Mouse (Mus musculus) ES-E14 (cell line): Measurements from ENCODE around the gene Ezh1.

ENCODE experiments used
- CHD2 ChIP-seq: IDR thresholded peaks from 2 replicates; pipeline ENCODE4 v1.6.1; 2014; ENCODE audit warnings: mild to moderate bottlenecking, low read depth, low read length, inconsistent platforms
- HCFC1 ChIP-seq: IDR thresholded peaks from 2 replicates; pipeline ENCODE4 v1.6.1; 2012; ENCODE audit warnings: low read length, inconsistent platforms, borderline replicate concordance; ENCODE audit not compliant: insufficient read depth
- MAFK ChIP-seq: IDR thresholded peaks from 2 replicates; pipeline ENCODE4 v1.6.1; 2014; ENCODE audit warnings: mild to moderate bottlenecking, low read depth, low read length, inconsistent platforms; ENCODE audit not compliant: insufficient read depth
- ZC3H11A ChIP-seq: IDR thresholded peaks from 2 replicates; pipeline ENCODE4 v1.6.1; 2012; ENCODE audit warnings: low read depth, mild to moderate bottlenecking, inconsistent platforms, low read length, borderline replicate concordance
- ZNF384 ChIP-seq: IDR thresholded peaks from 2 replicates; pipeline ENCODE4 v1.6.1; 2012; ENCODE audit warnings: low read depth, low read length, inconsistent platforms

DNA sequence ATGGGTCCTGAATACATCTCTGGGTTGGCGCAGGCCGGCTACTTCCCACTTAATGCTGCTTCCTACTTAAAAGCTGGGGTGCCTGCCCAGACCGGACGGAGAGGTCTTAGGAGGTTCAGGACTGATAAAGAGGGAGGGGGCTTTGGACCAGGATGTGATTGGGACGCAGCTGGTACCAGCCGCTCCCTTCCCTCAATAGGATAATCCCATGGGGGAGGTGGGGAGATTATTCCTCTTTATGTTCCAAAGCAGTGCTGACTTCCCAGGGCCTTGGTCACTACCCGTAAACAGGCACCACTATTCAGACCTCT, 20.4 kb upstream of the Ezh1 start:
- TF ChIP-seq CHD2 (no peak), HCFC1 (no peak), ZC3H11A (no peak), ZNF384 (no peak), MAFK (no peak)
